Mouse (Mus musculus): ENCODE results near the gene Wdr83.
"Not testable (repeated sequence)": the region's sequence is repeated elsewhere in the genome, so short reads cannot be mapped to it uniquely, and the experiment has no call there.

The Wdr83 gene

GRCm38 (mm10) chr8:85081216-85081555, at the start of gene Wdr83:
TSS of gene Wdr83 (minus strand) at chr8:85081306.
- DNase-seq = peak; percentile 97

- DNase-seq = peak; percentile 60
Measured at GRCm38 (mm10) chr8:85123691-85124090, 42.6 kb upstream of the Wdr83 start.

DNA sequence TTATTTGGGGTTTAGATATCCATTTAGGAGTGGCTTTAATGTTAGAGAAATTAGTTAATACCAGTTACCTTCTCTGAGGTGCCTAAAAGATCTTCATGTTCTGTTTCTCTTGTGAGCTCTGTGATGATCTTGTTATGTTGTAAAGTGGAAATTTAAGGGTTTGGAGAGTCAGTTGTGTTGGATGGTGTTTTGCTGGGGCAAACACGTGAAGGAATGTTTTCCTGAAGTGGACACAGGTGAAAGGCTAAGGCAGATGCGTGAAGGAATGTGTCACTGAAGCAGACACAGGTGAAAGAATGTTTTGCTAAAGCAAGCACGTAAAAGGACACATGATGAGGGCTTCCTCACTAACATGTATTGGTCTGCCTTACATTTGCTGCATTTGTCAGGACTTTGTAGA, 41.9 kb upstream of the Wdr83 start, which contains the start of gene Zfp791:
TSS of gene Zfp791 (minus strand) at position 101 of the 400 bp plus-strand sequence.
- peak; percentile 42 for DNase-seq

DNA sequence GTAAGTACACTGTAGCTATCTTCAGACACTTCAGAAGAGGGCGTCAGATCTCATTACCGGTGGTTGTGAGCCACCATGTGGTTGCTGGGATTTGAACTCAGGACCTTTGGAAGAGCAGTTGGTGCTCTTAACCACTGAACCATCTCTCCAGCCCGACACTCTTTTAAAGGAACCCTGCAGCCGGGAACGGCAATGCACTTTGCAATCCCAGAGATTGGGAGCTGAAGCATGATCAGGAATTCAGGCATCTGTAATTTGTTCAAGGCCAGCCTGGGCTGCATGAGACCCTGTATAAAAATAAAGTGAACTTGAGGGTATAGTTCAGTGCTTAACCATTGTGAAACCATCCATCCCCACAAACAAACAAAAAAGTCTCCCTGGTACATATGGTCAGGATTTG, 39.1 kb upstream of the Wdr83 start:
- DNase-seq = peak; percentile 65

DNA sequence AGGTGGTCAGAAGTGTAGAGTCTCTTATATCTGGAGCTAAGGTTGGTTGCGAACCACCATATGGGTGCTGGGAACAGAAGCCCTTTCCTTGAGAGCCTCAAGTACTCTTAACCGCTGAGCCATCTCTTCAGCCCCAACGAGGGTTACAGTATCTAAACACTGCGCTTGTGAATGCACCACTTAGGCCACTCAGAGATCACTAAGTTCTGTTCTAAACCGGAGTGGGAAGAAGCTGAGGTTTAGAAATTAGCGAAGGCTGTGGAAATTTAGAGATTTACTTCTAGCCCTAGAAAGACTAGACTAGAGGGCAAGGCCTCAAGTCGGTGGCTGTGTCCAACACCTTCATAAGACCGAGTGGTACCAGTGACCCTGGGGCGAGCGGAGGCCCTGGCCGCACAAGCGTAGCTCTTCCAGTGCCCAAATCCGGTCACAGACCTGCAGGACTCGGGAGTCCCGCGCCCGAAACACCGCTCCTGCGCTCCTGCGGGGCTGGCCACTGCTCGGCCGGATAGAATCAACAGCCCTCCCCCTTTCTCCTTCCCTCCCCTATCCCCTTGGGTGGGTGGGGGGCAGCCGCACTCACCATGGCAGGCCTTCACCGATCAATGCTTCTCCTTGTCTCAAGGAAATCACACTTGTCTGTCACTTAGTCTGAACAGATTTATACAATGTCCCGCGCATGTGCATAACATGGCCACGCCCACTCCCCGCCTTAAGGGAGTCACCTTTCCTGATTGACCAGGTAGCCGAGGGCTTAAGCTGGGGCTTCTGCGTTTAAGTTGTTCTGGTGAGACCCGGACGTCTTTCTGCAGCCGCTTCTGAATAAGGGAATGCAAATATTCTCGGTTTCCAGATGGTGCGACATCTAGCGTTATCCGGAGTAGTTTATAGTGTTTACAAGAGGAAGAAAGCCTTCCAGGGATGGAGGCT, 38.2 kb upstream of the Wdr83 start:
- peak; percentile 97 for DNase-seq

GRCm38 (mm10) chr8:85116984-85117383, 35.9 kb upstream of the Wdr83 start:
- no peak for DNase-seq

- peak; percentile 40 for DNase-seq
Measured at GRCm38 (mm10) chr8:85115501-85115900, 34.4 kb upstream of the Wdr83 start.

DNA sequence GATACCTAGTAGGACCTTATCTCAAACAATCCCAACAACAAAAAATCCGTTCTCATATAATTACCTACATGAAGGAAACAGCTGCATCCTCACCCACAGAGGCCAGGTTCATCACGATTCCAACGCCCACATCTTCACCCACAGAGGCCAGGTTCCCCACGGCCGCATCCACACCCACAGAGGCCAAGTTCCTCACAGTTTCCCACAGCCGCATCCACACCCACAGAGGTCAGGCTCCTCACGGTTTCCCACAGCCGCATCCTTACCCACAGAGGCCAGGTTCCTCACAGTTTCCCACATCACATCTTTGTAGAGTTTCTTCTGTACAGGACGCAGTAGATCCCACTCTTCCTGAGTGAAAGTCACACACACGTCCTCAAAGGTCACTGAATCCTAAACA, 32.1 kb upstream of the Wdr83 start:
- DNase-seq = peak; percentile 75

- DNase-seq = peak; percentile 71
Measured at GRCm38 (mm10) chr8:85100076-85100665, 19.1 kb upstream of the Wdr83 start.

GRCm38 (mm10) chr8:85096850-85097249, 15.7 kb upstream of the Wdr83 start:
- peak; percentile 82 for DNase-seq

DNA sequence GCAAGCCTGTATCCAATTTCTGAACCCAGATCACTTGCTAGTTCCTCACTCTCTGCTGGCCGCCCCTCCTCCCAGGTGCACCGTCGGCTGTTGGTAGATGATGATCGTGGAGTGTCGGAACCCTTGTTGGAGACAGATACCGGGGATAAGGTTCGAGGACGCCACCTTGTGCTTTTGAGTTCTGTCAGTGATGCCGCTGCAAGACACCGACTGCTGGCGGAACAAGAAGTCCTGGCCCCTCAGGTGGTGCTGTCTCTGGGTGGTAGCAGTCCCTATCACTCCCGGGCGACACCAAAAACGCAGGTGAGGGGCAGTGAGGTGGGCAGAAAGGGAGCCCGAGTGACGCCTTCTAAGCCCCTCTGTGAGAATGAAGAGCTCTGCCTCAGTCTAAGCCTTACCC, 15.1 kb upstream of the Wdr83 start:
- peak; percentile 87 for DNase-seq

DNA sequence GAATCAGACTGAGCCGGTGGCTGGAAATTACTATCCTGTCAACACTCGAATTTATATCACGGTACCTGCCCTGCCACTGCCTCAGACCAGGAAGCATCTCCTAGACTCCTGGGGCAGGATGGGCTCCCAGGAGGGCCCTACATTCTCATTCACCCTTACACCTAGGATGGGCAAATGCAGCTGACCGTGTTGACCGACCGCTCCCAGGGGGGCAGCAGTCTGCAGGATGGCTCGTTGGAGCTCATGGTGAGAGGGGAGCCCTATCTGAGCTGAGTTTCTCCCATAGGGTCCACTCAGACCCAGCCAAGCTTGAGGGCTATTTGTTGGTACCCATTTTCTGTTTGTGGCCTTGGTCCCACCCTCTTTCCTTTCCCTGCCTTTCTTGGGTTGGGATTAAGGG, 14.5 kb upstream of the Wdr83 start:
- peak; percentile 88 for DNase-seq

- no peak for DNase-seq
Measured at GRCm38 (mm10) chr8:85095051-85095450, 13.9 kb upstream of the Wdr83 start.

DNA sequence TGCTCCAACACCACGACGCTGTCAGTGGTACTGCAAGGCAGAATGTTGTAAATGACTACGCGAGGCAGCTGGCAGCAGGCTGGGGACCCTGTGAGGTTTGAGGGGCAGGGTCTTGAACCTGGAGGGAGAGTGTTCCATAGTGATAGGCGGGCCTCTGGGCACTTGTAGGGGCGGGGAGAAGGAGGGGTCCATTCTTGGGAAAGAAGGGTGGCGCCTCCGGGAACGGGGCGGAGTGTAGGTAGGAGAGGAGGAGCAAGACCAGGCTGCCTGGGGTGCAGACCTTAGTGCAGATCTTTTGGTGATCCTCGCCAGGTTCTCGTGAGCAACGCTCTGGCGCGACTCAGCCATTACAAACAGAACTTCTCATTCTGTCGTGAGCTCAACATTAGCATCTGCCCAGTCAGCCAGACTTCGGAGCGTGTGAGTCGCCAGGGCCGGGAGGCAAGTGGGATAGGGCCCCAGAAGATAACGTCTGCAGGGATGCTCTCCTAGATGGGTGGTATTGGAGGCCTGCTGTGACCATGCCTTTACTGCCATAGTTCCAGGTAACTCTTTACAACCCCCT, 10.5 kb upstream of the Wdr83 start:
- peak; percentile 85 for DNase-seq

DNA sequence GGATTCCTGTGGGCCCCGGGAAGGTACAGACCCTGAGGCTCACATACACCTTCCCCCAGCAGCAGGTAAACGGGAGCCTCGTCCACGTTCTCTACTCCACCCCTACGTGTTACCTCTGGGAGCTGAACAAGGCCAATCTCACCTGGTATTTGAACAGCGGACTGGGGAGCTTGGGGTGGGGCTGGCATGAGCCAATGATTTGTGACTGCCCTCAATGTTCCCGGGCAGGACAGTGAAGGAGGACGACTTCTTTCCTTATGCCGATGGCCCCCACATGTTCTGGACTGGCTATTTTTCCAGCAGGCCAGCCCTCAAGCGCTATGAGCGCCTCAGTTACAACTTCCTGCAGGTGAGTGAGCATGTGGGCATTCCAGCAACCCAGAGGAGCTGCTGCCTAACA, 9.8 kb upstream of the Wdr83 start:
- DNase-seq = peak; percentile 58

- DNase-seq = no peak
Measured at GRCm38 (mm10) chr8:85088771-85089170, 7.7 kb upstream of the Wdr83 start.

DNA sequence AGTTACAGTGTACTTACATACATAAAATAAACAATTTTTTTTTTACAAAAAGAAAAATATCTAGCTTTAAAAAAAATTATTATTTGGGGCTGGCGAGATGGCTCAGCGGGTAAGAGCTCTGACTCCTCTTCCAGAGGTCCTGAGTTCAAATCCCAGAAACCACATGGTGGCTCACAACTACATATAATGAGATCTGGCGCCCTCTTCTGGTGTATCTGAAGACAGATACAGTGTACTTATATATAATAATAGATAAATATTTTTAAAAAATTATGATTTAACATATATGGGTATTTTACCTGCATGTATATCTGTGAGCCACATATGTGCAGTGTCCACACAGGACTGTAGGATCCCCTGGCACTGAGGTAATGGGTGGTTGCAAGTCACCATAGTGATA, 5.1 kb upstream of the Wdr83 start:
- no peak for DNase-seq

GRCm38 (mm10) chr8:85084633-85085032, 3.5 kb upstream of the Wdr83 start:
- DNase-seq = peak; percentile 91

DNA sequence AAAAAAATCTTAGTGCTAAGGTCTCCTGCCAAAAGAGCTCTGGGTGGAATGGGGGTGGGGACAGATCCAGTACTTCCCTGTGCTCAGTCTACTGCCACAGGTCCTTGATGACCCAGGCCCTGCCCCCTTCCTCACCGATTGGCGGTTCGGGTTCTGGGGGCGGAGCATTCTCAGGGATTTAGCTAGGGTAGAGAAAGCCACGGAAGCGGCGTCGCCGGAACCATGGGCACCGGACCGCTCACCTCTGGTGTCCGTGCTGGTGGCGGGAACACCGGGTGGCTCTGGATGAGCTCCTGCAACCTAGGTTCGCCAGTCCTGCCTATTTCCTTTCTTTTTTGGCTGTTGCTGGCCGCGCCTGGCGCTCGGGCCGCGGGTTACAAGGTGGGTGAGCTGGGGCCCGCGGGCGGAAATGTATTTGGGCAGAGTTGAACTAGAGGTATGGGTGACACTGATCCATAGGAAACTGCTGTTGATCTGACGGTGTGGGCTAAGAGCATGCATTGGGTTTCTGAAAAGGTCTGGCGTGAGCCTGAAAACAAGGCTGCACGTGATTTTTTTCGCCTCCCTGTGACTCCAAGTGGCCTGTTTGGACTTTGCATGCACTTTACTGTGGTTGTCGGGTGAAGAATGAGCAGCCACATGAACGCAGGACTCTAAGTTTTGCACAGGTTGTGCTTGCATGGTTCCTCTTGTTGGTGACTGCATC, 2.2 kb upstream of the Wdr83 start, which contains the start of gene Man2b1:
TSS of gene Man2b1 (plus strand) at position 163 of the 706 bp plus-strand sequence.
- DNase-seq = peak; percentile 100

DNA sequence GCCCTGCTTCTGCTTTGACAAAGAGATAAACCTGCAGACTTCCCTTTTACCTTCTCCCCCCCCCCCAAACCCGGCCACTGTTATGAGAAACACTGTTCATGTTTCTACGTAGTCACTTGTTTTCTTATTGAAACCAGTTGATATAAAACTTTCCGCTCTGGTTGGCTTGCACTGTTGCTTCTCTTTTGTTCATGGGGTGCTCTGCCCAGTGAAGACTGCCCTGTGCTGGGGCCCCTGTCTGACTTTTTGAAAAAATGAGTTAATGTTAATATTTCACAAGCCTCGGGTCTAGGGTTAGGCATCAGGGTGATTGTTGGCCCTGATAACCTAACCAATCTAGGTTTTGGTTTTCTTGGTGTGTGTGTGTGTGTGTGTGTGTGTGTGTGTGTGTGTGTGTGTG, 1.1 kb upstream of the Wdr83 start:
- not testable (repeated sequence) for DNase-seq

DNA sequence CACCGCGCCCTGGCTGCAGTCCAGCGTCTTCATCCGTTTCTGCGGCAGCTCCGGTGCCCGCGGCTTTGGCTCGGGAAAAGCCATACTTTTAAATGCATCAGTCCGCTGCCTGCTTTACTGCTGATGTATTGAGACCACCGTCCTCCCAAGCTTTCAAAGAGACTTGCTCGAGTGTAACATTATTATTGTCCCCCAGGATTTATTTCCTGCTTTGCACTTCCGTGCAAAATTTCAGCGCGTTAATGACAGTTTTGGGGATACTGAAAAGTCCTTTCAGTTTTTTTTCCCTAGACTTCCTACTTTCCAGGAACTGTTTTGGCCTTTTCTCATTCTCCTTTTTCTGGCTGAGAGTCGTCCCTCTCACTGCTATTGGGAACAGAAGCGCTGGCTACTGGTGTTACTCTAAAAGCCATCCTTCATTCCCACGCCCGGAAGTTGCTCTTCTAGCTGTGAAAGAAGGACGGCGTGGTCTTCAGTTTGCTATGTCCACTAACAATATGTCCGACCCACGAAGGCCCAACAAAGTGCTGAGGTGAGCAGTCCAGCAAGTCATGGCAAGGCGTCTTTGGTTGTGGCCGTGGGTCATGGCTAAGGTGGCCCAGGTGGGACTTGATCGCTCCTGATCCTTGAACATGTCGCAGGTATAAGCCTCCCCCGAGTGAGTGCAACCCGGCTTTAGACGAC, 432 bp downstream of the Wdr83 start, which contains the start of gene Wdr83os:
TSS of gene Wdr83os (plus strand) at position 209 of the 684 bp plus-strand sequence.
- DNase-seq = no peak

- DNase-seq = peak; percentile 94
Measured at GRCm38 (mm10) chr8:85080214-85080531, 933 bp downstream of the Wdr83 start.

GRCm38 (mm10) chr8:85076993-85077392, 4.1 kb downstream of the Wdr83 start:
- peak; percentile 95 for DNase-seq
